Mouse (Mus musculus) erythroblast, embryonic 14.5 days (primary cell): ENCODE measurements around the gene Mrgbp. TPM values are rescaled to one million over a fixed set of nuclear protein-coding genes. Genes with fewer than 3 reads are reported as not detected.

ENCODE experiments used
- H3K27me3 ChIP-seq: 2 replicates; pipeline ENCODE4 v1.6.1; 2012; ENCODE audit warnings: inconsistent platforms; ENCODE audit not compliant: control insufficient read depth
- H3K36me3 ChIP-seq: 2 replicates; pipeline ENCODE4 v1.6.1; 2012; ENCODE audit warnings: mild to moderate bottlenecking, inconsistent platforms; ENCODE audit not compliant: control insufficient read depth
- H3K4me1 ChIP-seq: 2 replicates; pipeline ENCODE4 v1.6.1; 2012; ENCODE audit warnings: inconsistent platforms; ENCODE audit not compliant: control insufficient read depth
- H3K4me3 ChIP-seq: replicated peaks from 2 replicates; pipeline ENCODE3; 2012; ENCODE audit warnings: moderate library complexity, mild to moderate bottlenecking, inconsistent platforms
- H3K9me3 ChIP-seq: 2 replicates; pipeline ENCODE4 v1.6.1; 2012; ENCODE audit warnings: low read length, inconsistent platforms, mixed read lengths; ENCODE audit not compliant: control insufficient read depth
- GATA1 ChIP-seq: IDR thresholded peaks from 2 replicates; pipeline ENCODE4 v1.6.1; 2012; ENCODE audit warnings: low read length, inconsistent platforms, mixed read lengths
- TAL1 ChIP-seq: IDR thresholded peaks from 3 replicates; pipeline ENCODE4 v1.6.1; 2012; ENCODE audit warnings: low read length, inconsistent platforms, mixed read lengths
- polyA plus RNA-seq: library from polyadenylated mRNA; stranded (reverse); fragments of >175 nt; gene quantifications from 2 replicates; pipeline ENCODE4 v1.2.3, GENCODE M21; 2012

Gene Mrgbp
- polyA plus RNA-seq, 1 experiment = 0.58 TPM

DNA sequence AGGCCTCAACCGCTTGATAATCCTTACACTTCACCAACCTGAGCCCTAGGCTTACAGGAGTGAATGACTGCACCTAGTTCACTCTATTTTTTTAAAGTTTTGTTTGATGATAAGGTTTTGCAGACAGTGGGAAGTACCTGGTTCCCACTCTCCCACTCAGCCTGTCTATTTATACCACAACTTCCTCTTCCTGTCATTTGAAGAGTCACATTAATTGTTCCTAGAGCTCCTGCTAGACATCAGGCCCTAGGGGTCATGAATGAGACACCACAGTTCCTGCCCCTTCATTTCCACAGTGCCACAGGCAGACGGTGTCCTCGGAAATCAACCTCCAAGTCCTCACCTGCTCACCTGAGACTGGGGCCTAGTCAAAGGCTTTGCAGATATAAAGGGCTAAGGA, 24.6 kb upstream of the Mrgbp start:
- Histone ChIP-seq H3K4me3 (no peak overlapping the region), H3K36me3 (no peaks in the 10 kb centered on the region), H3K27me3 (no peaks in the 10 kb centered on the region), H3K4me1 (no peaks in the 10 kb centered on the region), H3K9me3 (no peaks in the 10 kb centered on the region)
- TF ChIP-seq GATA1 (no peak), TAL1 (no peak)

DNA sequence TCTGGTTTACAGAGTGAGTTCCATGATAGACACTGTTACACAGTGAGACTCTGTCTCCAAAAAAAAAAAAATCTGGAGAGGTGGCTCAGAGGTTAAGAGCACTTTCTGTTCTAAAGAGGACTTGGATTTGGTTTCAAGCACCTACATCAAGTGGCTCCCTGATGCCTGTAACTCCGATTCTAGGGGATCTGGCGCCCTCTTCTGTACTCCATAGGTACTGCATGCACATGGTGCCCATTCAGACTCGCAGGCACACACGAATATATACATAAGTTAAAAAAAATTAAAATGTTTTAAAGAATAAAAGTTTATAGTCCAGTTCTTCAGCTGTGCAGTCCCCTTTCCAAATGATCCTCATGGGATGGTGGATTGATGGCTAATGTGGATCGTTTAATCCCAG, 20.9 kb upstream of the Mrgbp start:
- H3K27me3 ChIP-seq = peaks cover 2% of the 10 kb centered on the region; the same call in 1 of the 2 replicates
- no peak for TF ChIP-seq GATA1
- TF ChIP-seq TAL1 = no peak
- no peak overlapping the region for H3K4me3 ChIP-seq
- no peaks in the 10 kb centered on the region for H3K9me3 ChIP-seq
- no peaks in the 10 kb centered on the region for H3K4me1 ChIP-seq
- no peaks in the 10 kb centered on the region for H3K36me3 ChIP-seq

DNA sequence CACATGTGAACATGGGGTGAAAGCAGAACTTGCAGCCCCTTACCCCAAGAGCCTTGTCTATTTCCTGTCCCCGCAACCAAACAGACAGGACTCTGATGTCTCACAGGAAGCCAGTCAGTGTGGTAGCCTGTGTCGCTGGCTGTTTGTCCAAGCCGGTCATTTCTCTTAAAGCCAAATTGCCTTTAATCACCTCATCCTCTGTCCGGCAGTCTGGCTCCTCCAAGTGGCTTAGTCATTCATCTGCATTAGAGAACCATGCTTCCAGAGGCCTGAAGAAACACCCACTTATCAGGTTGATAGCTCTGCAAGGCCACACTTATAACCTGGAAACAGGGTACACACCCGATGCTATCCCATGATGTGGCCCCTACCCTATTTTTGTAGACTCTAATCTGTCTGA, 19.0 kb upstream of the Mrgbp start:
- TF ChIP-seq TAL1 (no peak), GATA1 (no peak)
- Histone ChIP-seq H3K9me3 (no peaks in the 10 kb centered on the region), H3K27me3 (peaks cover 2% of the 10 kb centered on the region; the same call in 1 of the 2 replicates), H3K4me3 (no peak overlapping the region), H3K4me1 (no peaks in the 10 kb centered on the region), H3K36me3 (no peaks in the 10 kb centered on the region)

DNA sequence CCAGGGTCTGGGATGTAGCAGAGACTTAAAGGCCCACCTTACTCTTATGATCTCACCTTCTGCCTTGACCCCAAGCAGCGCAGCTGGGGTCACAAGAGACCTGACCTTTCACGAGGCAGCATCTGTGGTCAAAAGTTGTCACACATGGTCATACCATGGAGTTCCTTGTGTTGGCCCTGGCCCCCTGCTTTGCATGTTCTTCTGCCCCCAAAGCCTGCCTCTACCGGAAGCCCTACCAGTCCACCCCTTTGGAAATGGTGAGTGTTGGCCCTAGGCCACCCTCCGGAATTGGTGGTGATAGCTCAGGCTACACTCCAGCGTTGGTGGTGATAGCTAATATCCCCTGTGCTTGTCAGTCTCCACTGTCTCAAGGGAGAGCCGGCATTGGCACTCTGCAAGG, 17.8 kb upstream of the Mrgbp start:
- H3K27me3 ChIP-seq = peaks cover 2% of the 10 kb centered on the region; the same call in 1 of the 2 replicates
- no peaks in the 10 kb centered on the region for H3K36me3 ChIP-seq
- no peak for TF ChIP-seq TAL1
- no peak for TF ChIP-seq GATA1
- H3K9me3 ChIP-seq = no peaks in the 10 kb centered on the region
- H3K4me1 ChIP-seq = no peaks in the 10 kb centered on the region
- H3K4me3 ChIP-seq = no peak overlapping the region

DNA sequence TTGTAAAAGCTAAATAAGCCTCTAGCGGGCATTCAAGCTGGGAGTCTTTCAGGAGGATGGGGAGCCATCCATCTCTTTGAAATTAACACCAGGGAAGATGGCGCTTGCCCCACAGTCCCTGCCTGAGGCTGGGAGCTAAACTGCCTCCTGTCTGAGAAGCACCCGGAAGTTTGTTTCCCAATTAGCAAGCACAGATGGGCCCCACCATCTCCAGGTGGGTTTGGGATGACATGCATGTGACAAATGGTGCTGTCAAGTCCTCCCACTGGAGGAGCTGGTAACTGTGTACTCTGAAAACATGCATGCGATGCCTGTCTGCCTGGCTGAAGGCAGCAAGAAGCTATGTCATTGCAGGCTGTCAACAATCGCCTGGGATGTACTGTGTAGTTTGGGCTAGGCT, 17.3 kb upstream of the Mrgbp start:
- H3K4me1 ChIP-seq = no peaks in the 10 kb centered on the region
- H3K9me3 ChIP-seq = no peaks in the 10 kb centered on the region
- H3K27me3 ChIP-seq = peaks cover 2% of the 10 kb centered on the region; the same call in 1 of the 2 replicates
- no peaks in the 10 kb centered on the region for H3K36me3 ChIP-seq
- no peak for TF ChIP-seq GATA1
- no peak for TF ChIP-seq TAL1
- H3K4me3 ChIP-seq = no peak overlapping the region

DNA sequence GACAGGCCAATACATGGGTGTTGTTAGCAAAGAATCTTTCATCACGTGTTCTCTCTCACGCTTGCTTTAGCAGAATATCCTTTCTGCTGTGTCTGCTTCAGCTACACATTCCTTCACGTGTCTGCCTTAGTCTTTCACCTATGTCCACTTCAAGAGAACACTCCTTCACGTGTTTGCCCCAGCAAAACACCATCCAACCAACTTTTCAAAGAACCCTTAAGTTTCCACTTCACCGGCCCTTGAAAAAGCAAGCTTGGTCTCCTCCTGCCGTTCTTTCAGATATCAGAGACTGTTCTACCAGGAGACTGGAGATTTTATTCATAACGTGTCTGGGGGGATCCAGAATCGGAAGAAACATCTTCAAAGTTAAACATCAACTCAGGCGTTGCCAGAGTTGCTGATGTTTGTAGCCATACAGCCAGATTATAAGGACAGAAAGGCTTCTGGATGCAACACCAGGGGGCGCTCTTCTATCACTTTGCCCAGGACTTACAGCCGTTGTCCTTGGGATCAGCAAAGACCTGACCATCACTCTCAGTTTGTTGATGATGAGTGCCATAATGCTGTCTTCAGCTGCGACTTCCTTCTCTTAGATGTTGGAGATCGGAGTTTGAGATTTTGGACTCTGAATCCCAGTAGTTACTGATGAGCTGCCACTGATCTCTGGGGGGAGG, 14.7 kb upstream of the Mrgbp start:
- TF ChIP-seq TAL1 (no peak), GATA1 (no peak)

DNA sequence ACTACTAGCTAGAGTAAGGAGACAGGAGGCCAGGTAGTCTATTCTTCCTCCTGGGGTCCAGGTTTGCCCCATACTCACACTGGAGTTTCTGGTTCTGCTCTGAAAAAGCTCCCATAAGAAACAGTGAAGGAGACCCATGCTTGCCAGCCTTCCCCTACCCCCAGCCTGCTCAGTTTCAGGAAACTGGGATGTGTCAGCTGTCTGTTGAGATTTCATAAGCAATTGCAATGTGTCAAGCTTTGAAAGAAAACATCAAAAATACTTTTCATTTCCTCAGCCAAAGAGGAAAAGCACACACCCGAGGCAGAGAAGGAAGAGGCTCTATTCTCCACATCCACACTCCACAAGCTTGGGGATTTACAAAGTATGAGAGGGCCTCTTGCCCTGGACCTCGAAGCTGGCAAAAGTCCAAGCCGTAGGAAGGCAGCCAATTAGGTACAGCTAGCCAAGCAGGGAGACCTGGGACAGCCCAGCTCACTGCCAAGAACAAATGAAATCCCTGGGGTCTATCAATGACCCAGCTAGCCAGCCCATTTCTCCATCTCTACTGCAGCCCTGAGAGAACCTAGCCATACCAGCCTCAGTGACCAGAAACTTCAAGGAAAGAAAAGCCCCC, 12.0 kb upstream of the Mrgbp start:
- no peaks in the 10 kb centered on the region for H3K9me3 ChIP-seq
- no peaks in the 10 kb centered on the region for H3K4me1 ChIP-seq
- no peak for TF ChIP-seq GATA1
- H3K4me3 ChIP-seq = no peak overlapping the region
- H3K27me3 ChIP-seq = peaks cover 8% of the 10 kb centered on the region
- H3K36me3 ChIP-seq = no peaks in the 10 kb centered on the region

More for the DNA sequence above, 14.7 kb upstream of the Mrgbp start:
- Histone ChIP-seq H3K4me1 (no peaks in the 10 kb centered on the region), H3K27me3 (peaks cover 4% of the 10 kb centered on the region), H3K9me3 (no peaks in the 10 kb centered on the region), H3K36me3 (no peaks in the 10 kb centered on the region), H3K4me3 (no peak overlapping the region)

DNA sequence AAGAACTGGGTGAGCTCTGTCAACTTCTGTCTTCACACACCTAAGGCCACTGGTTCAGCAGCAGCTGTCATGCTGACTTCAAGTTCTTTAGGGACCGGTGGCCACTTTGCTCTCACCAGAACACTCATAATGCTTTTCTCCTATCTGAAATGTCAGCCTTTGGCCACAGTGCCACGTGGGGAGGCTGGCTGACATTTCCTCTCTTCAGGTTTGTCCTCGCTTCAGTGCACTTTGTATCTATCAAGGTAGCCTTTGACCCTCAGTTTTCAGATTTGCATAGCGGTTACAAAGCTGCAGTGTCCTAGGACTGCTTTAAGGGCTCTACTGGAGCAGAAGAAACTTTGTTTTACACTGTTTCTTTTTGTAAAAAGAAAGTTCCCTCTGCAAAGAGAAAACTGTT, 4.6 kb upstream of the Mrgbp start:
- Histone ChIP-seq H3K27me3 (peaks cover 10% of the 10 kb centered on the region), H3K4me3 (no peak overlapping the region), H3K36me3 (no peaks in the 10 kb centered on the region), H3K9me3 (no peaks in the 10 kb centered on the region), H3K4me1 (peaks cover 9% of the 10 kb centered on the region)
- TF ChIP-seq GATA1 = no peak
- no peak for TF ChIP-seq TAL1

DNA sequence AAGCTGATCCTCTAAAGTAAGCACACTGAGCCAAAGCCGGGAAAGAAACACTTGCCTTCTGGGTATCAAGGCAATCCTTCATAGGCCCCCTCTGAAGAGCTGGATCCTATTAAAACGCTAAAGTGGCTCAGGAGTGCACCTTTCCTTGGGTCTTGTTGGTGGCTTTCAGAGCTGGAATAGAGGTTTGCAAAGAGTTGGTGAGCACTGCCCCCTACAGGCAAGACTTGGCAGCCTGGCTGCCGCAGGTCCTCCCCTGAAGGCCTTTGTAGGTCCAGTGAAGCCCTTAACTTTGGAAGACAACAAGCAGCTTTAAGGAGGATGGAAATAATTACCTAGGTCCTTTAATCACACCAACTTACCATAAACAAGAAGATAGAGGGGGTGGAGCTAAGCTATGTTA, 2.4 kb upstream of the Mrgbp start:
- Histone ChIP-seq H3K4me3 (no peak overlapping the region), H3K4me1 (peaks cover 27% of the 10 kb centered on the region), H3K36me3 (peaks cover under 1% of the 10 kb centered on the region), H3K27me3 (peaks cover 6% of the 10 kb centered on the region; the same call in 1 of the 2 replicates), H3K9me3 (no peaks in the 10 kb centered on the region)
- TF ChIP-seq TAL1 (no peak), GATA1 (no peak)
